Mouse (Mus musculus) left cerebral cortex, adult 2 months (tissue): ENCODE measurements at regions not wholly inside any gene's neighbourhood (a gene's known extent, or its start where the extent isn't known, plus 50 kb on each side); places are given as distances from the start of the nearest gene placed in this dataset.

Experiments
- DNase-seq, 2 experiments: peaks; one replicate each; pipeline ENCODE4 v3.0.0; 2021 to 2022; ENCODE audit warnings: low spot score in 2 of 2, mixed read lengths in 1 of 2; ENCODE audit errors: extremely low spot score in 1 of 2
- H3K27ac ChIP-seq: fragments of 200-600 bp; 2 replicates; pipeline ENCODE4 v1.8.1; 2022
- H3K4me3 ChIP-seq: fragments of 200-600 bp; 2 replicates; pipeline ENCODE4 v1.8.1; 2022
- CTCF ChIP-seq: fragments of 200-600 bp; IDR thresholded peaks from 2 replicates; pipeline ENCODE4 v1.8.1; 2022; ENCODE audit warnings: antibody characterized with exemption, mild to moderate bottlenecking, moderate library complexity
- intact Hi-C: fragments of 180-260 bp; cut with DNase I; formaldehyde crosslinking; loops from one replicate; pipeline ENCODE4 v1.15.1; 2025

DNA sequence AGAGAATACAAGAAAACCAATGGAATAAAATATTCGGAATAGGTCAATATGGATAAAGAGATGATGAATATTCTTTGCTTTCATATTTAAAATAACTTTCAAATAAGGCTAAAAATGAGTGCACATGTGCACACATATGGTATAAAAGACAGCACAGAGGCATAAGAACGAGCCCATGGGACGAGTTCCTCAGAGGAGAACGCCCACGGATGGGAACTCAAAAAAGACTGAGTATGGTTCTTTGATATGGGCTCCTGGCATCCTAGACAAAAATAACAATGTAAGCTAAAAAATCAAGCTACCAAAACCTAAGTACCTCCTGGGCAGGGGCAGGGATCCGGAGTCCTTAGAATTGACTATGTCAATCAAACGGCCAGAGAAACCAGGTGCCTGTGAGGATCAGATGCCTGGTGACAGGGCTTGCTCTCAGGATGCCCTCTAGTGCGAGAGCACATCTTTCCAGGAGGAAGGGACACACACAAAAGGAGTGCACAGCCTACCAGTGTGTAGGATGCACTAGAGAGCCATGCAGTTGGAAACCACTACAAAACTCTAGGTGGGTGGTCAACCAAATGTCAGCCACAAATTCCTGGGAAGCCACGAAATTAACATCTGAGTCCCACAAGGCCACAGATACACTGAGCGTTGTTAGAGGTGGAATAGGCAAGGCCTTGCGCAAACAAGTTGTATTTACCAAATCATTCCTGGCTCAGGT is 307.8 kb downstream of the Sox9 start:
- DNase-seq, result no peak
- no peak for TF ChIP-seq CTCF
- H3K4me3 ChIP-seq, result no peak overlapping the region
- H3K27ac ChIP-seq, result no peak overlapping the region; the same call in 1 of the 2 replicates
- intact Hi-C loops, result loop anchor here (5.0 kb wide), 1 partner anchor 307 kb away; the partner anchor contains the start of gene Sox9

DNA sequence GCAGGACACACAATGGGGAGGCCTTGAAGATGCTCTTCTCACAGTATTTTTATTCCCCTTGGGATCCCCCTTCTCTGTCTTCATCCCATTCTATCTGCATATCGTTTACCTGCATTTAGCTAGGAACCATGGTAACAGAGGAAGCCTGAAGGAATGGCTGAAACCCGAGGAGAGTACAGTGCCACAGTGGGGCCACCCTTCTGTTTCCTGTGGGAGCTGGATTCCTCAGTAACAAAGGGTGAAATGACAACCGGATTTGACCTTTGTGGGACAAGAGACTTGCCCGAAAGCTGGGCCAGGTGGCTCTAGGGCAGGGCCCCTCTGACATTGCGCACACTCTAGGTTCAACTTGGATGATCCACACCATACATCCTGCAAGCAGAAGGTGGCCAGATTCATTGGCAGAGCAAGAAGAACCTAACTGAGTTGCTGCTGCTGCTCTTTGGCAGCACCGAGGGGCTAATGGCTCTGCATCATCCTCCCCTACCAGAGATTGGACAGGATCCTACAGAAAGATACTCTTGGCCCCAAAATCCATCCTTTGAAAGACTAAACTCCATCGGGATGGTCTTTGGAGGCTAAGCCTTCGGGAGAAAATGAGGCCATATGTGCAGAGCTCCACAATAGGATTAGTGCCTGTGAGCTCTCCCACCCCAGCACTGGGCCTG is 310.0 kb downstream of the Sox9 start:
- TF ChIP-seq CTCF, result no peak
- H3K4me3 ChIP-seq, result no peak overlapping the region
- no peak for DNase-seq
- H3K27ac ChIP-seq, result no peak overlapping the region
- intact Hi-C loops, result no loop called here

DNA sequence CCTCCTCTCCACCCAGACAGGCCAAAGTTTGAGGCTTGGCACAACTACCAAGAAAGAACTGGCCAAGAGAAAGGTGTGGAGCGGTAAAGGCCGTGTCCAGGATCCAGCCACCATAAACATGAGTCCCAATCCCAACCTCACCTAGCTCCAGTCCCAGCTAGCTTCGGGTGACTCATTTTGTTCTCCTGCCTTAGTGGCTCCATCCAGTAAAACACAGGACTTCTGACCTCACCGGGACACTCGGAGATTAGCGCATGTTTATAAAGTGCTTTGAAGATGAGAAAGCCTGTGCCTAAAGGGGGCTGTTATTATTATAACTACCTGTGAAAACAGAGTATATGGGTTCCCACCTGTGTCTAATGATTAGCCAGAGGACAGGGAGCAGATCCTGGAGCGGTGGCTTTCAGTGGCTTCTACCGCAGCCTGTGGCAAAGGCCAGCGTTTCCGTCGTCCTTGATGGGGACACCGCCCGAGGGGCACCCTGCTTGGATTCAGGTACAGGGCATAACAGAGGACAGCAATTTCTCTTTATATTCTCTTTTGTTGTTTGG is 311.9 kb downstream of the Sox9 start:
- TF ChIP-seq CTCF, result no peak
- no peak for DNase-seq
- intact Hi-C loops, result no loop called here
- Histone ChIP-seq H3K4me3 (no peak overlapping the region), H3K27ac (no peak overlapping the region)

DNA sequence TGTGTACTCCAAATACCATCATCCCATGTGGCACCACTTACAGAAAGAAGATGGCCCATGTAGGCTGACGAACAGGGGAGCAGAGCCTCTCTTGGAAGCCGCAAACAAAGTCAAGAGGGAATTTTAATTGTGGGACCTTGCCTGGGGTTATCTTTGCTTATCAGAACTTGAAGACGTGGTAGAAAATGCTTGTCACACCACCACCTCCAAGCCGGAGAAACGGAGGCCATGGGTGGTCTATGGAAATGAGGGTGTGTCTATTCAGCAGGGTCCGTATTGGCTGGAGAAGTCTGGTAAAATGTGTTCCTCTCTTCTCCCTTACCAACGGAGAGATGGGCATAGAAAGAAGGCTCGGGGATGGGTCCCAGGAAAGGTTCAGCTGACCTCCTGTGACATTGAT is 313.6 kb downstream of the Sox9 start:
- H3K27ac ChIP-seq, result no peak overlapping the region
- intact Hi-C loops, result no loop called here
- TF ChIP-seq CTCF, result no peak
- DNase-seq, result no peak
- no peak overlapping the region for H3K4me3 ChIP-seq

DNA sequence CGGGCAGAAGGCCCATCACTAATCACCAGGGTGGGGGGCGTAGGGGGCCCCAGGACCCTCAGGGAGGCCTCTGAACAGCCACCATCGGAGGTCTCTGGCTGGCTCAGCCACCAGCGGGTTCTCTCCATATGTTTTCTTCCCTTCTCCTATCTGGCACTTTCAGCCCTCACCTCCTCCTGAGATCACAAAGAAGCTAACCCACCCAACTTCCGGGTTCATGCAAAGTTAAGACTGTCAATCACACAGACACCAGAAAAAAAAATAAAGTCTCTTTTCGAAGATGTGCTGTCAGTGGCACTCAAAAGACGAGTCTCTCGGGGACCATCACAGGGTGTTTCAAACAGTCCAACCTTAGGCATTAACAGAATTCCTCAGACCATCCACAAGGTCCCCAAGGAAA is 314.2 kb downstream of the Sox9 start:
- no peak overlapping the region for H3K27ac ChIP-seq
- intact Hi-C loops, result no loop called here
- TF ChIP-seq CTCF, result no peak
- no peak for DNase-seq
- no peak overlapping the region for H3K4me3 ChIP-seq

DNA sequence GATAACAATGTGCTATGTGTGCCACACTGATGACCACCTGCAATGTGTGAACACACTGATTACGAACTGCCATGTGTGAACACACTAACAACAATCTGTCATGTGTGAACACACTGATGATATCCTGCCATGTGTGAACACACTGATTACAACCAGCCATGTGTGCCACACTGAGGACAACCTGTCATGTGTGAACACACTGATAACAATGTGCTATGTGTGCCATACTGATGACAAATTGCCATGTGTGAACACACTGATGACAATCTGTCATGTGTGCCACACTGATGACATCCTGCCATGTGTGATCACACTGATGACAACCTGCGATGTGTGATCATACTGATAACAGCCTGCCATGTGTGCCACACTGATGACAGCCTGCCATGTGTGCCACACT is 316.3 kb downstream of the Sox9 start:
- TF ChIP-seq CTCF, result no peak
- DNase-seq, result no peak

DNA sequence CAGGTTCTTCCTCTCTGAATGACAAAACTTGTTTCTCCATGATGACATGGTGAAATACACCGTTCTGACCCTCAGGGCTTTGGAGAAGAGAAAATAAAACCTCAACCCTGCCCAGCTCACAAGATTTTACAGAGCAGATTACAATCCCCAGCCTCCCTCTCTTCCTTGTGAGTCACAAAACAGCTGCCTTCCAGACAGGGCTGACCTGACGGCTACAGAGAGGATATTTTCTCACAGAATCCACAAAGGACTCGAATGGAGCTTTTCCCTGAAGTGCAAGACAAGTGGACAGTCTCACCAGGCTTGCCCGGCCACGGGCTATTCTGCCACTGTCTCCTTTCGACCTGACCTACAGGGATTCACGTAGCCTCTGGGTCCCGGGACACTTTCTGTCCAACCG is 318.8 kb downstream of the Sox9 start:
- no peak for TF ChIP-seq CTCF
- intact Hi-C loops, result no loop called here
- Histone ChIP-seq H3K27ac (no peak overlapping the region), H3K4me3 (no peak overlapping the region)
- no peak for DNase-seq

More for the DNA sequence above, 316.3 kb downstream of the Sox9 start:
- no peak overlapping the region for H3K27ac ChIP-seq
- intact Hi-C loops, result no loop called here
- H3K4me3 ChIP-seq, result no peak overlapping the region

DNA sequence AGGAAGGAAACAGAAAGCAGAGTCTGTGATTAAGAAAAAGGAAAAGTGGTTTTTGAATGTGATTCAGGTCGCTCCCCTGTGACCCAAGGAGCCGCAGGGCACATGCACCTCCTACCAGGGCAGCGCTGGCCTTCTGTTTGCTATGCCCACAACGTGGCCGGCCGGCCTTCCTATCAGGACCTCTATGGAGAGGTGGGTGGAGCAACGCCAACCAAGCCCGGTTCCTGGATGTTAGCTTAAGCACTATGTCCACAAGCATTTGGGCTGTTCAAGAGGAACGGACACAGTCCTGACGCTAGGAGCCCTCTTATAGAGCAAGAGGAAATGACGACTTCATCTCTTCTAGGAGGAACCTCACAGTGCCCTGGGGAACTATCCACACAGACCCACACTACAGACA is 319.5 kb downstream of the Sox9 start:
- intact Hi-C loops, result no loop called here
- H3K27ac ChIP-seq, result no peak overlapping the region
- no peak for DNase-seq
- TF ChIP-seq CTCF, result no peak
- no peak overlapping the region for H3K4me3 ChIP-seq

DNA sequence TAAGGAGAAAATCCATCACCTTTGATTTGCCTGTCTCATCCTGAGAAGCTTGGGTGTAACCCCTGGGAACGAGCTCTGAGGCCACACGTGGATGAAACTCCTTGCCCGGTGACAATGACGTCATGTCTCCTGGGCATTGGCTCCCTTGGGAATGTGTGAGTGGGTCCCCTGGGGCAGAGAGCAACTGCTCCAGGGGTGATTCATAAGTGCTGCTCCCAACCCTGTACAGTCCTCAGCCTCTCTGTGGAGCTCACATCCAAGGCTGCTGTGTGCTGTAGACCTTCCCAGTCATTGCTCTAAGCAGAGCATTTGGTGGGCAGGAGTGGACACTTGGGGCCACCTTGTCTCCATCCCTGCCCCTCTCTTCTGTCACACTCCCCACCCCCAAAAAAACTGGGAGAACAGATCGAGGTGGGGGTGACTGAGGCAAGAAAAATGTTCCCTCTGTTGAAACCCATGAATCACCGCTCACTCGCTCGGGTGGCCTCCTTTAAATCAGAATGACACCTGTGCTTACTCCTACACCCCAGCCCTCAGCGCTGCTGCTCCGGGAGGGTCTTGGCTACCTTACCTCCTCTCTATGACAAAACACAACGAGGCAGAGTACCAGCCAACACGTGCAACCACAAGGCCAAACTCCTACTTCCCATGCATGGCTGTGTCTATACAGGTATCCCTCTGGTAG is 321.3 kb downstream of the Sox9 start:
- Histone ChIP-seq H3K4me3 (no peak overlapping the region), H3K27ac (no peak overlapping the region)
- DNase-seq, result peak in 1 of 2 experiments; percentile 29
- TF ChIP-seq CTCF, result no peak
- intact Hi-C loops, result no loop called here

DNA sequence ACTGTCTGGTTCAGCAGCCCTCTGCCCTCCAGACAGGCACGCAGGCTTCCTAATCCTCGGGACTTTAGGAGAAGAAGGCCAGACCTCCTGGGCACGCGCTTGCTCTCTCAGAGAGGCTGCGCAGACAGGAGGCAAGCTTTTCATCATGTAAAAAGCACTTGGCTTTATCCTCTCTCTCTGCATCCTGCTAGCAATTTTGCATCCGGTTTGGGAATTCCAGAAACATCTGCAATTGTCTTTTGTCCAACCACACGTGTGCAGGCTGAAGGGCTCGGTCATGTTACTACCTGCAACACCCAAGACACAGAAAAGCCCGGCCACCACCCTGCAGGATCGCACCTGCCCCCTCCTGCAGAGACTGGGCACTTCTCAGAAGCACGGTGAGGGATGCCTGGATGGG is 323.3 kb downstream of the Sox9 start:
- TF ChIP-seq CTCF, result no peak
- no peak overlapping the region for H3K4me3 ChIP-seq
- no peak for DNase-seq

DNA sequence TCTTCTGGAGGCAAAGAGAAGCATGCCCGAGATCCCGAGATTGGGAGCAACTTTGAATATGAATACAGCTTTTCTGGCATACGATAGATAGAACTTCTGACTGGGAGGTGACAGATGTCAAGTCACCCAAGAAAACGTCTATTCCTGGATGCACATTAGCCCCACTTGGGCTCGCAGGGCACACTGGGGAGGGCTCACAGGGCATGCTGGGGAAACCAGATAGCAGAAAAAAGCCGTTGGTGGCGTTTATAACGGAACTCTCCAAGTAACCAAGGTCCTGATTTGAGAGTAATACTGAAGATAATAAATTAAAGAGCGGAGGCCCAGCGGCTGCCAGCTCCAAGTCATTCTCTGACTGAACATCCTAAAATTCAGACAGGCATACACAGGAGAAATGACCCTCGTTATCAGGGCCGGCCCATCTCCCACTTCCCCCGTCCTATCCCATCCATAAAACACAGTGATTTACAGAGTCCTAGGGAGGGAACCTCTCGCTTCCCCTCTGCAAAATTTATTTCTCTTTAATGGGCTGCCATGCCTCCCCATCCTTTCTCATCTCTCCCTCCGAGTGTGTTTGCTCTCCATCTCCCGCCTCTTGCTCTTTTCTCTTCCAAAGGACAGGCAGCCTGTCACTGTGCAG is 325.3 kb downstream of the Sox9 start:
- H3K27ac ChIP-seq, result no peak overlapping the region

More for the DNA sequence above, 323.3 kb downstream of the Sox9 start:
- H3K27ac ChIP-seq, result no peak overlapping the region
- intact Hi-C loops, result no loop called here

More for the DNA sequence above, 325.3 kb downstream of the Sox9 start:
- DNase-seq, result no peak
- intact Hi-C loops, result no loop called here
- no peak for TF ChIP-seq CTCF
- no peak overlapping the region for H3K4me3 ChIP-seq
